Mouse (Mus musculus): ENCODE data around the gene Tmem116.

GRCm38 (mm10) chr5:121526526-121526925, 74.8 kb downstream of the Tmem116 start:
- TF ChIP-seq POLR2A (IDR thresholded peaks at IDR 0.05; ENCODE audit: control insufficient read depth, extremely low read depth, insufficient read depth, low read length, poor library complexity) (no peak), CTCF (IDR thresholded peaks at IDR 0.05; ENCODE audit: borderline replicate concordance, control insufficient read depth, extremely low read depth, insufficient read depth, low read length, poor library complexity) (no peak)

Data from thymus, adult 2 months (tissue).